8 mouse cellular contexts compared by ENCODE assay signal in the genomic region with DNA sequence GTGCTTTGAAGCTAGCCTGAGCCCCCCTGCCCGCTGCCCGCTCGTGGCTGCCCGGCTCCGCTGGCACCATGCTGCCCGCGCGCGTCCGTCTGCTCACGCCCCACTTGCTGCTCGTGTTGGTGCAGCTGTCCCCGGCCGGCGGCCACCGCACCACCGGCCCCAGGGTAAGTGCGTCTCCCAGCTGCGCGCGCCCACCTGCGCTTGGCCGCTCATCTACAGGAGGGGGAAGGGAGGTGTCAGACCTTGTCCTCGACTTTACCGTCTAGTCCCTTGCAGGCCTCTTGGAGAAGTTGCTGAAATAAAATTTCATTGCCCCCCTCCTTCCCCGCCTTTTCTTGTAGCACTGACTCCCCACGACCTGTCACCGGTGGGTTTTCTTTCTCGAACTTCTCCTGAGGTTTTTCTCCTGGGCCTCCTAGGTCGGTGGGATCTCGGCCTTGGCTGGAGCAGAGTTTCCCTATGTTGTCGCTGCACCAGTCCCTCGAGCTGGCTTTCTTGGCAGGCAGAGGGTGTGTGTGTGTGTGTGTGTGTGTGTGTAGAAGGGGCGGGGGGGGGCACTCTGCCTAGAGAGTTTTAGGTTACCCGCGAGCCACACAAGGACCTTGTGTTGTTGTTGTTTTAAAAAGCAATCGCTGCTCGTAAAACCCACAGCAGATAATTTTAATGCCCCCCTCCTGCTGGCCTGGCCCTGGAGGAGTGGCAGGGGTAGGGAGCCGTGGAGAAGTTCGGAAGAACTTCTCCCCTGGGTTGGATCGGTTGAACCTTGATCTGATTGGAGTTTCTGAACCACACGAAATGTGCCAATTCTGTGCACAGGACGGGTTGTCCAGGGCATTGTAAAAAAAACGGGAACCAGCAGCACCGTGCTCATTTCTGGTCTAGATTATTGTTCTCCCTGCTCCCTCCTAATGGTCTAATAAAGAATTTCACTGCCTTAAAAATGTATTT. TPM values are rescaled to one million over a fixed set of nuclear protein-coding genes. Genes with fewer than 3 reads are reported as not detected.
DNase-seq lines count a peak whose midpoint lies in the region; ATAC-seq and TF ChIP-seq lines count a peak whose summit lies in the region.

No protein-coding gene starts in this region.

- ATAC-seq in kidney, embryonic 15.5 days (replicated peaks; ENCODE audit: low FRiP score) = peak; percentile 74
- peak; percentile 71 for ATAC-seq in midbrain, postnatal 0 days (ENCODE audit: low FRiP score)

- H3K36me3 ChIP-seq in forebrain, embryonic 10.5 days (replicated peaks) = no peaks in the 10 kb centered on the region
- no peaks in the 10 kb centered on the region for H3K36me3 ChIP-seq in kidney, embryonic 15.5 days
- H3K36me3 ChIP-seq in midbrain, postnatal 0 days (ENCODE audit: insufficient read depth, low read length) = no peaks in the 10 kb centered on the region

- TF ChIP-seq CTCF in midbrain, postnatal 0 days (IDR thresholded peaks at IDR 0.05) = peak; percentile 40

- peak overlapping the region; percentile 84 for H3K27ac ChIP-seq in forebrain, embryonic 10.5 days
- no peak overlapping the region for H3K27ac ChIP-seq in kidney, embryonic 15.5 days
- peak overlapping the region; percentile 43; the same call in 1 of the 2 replicates for H3K27ac ChIP-seq in midbrain, postnatal 0 days (ENCODE audit: low read depth, low read length)

- peak overlapping the region; percentile 96 for H3K4me2 ChIP-seq in kidney, embryonic 15.5 days
- peak overlapping the region; percentile 95 for H3K4me2 ChIP-seq in midbrain, postnatal 0 days (ENCODE audit: low read depth, low read length, poor library complexity, severe bottlenecking)

- H3K9me3 ChIP-seq in forebrain, embryonic 10.5 days = no peaks in the 10 kb centered on the region
- no peaks in the 10 kb centered on the region for H3K9me3 ChIP-seq in kidney, embryonic 15.5 days (replicated peaks)
- no peaks in the 10 kb centered on the region for H3K9me3 ChIP-seq in midbrain, postnatal 0 days (ENCODE audit: low read length)

- 4% methylated on average over 45 of the region's 45 CpGs for WGBS in forebrain, embryonic 10.5 days
- 1% methylated on average over 45 of the region's 45 CpGs for WGBS in kidney, embryonic 15.5 days
- WGBS in midbrain, postnatal 0 days = 3% methylated on average over 43 of the region's 45 CpGs

- peak; percentile 23 for DNase-seq in embryo, embryonic 10 days (ENCODE audit: low spot score)
- no peak for DNase-seq in embryo, embryonic 9.5 days (ENCODE audit: extremely low spot score)
- peak; percentile 50 for DNase-seq in ovary, adult 18-20 months (ENCODE audit: low spot score)
- DNase-seq in ovary, postnatal 14 days (ENCODE audit: low spot score) = no peak
- no peak for DNase-seq in forebrain, embryonic 10.5 days (ENCODE audit: extremely low spot score, low spot score)
- DNase-seq in midbrain, postnatal 0 days (ENCODE audit: low spot score) = peak; percentile 34
- no peak for DNase-seq in spleen, postnatal 4 days (ENCODE audit: low spot score in 2 of 2)

- peaks cover 43% of the 10 kb centered on the region for H3K4me1 ChIP-seq in forebrain, embryonic 10.5 days
- peaks cover 25% of the 10 kb centered on the region for H3K4me1 ChIP-seq in kidney, embryonic 15.5 days
- no peaks in the 10 kb centered on the region; the same call in 1 of the 2 replicates for H3K4me1 ChIP-seq in midbrain, postnatal 0 days (ENCODE audit: insufficient read depth, low read length)

- H3K27me3 ChIP-seq in forebrain, embryonic 10.5 days (ENCODE audit: poor library complexity, severe bottlenecking) = peaks cover 50% of the 10 kb centered on the region
- H3K27me3 ChIP-seq in kidney, embryonic 15.5 days = peaks cover 84% of the 10 kb centered on the region
- no peaks in the 10 kb centered on the region for H3K27me3 ChIP-seq in midbrain, postnatal 0 days (ENCODE audit: insufficient read depth, low read length)

- peak overlapping the region; percentile 82 for H3K4me3 ChIP-seq in forebrain, embryonic 10.5 days
- peak overlapping the region; percentile 56 for H3K4me3 ChIP-seq in kidney, embryonic 15.5 days (replicated peaks)
- peak overlapping the region; percentile 75 for H3K4me3 ChIP-seq in midbrain, postnatal 0 days (ENCODE audit: low read depth, low read length)

- H3K9ac ChIP-seq in kidney, embryonic 15.5 days = 0 out of 2 replicates have a peak overlapping the region, but pooled peaks have one; percentile 24
- peak overlapping the region; percentile 68 for H3K9ac ChIP-seq in midbrain, postnatal 0 days (replicated peaks; ENCODE audit: low read length, poor library complexity, severe bottlenecking)

RNA-seq across cellular contexts. Expression of a gene that starts 0.7 kb away (rescaled TPM):
- polyA plus RNA-seq in forebrain, embryonic 10.5 days (2016; fragmentation: Nextera tagmentation; extraction: Ambion mirVana) = 14.9 and 15.9 TPM in 2 replicates
- 1.7 and 2.3 TPM in 2 replicates for polyA plus RNA-seq in kidney, embryonic 15.5 days (2015; fragmentation: Nextera tagmentation; extraction: Ambion mirVana)
- total RNA-seq in midbrain, postnatal 0 days (2014; rRNA removed) = 28.7 and 32.0 TPM in 2 replicates
- 24.5 and 26.6 TPM in 2 replicates for polyA plus RNA-seq in midbrain, postnatal 0 days (2015; fragmentation: Nextera tagmentation; extraction: Ambion mirVana)

RNA-seq across cellular contexts. Expression of a gene that starts 58.8 kb away (rescaled TPM):
- polyA plus RNA-seq in forebrain, embryonic 10.5 days (2016; fragmentation: Nextera tagmentation; extraction: Ambion mirVana) = 0.60 and 0.79 TPM in 2 replicates
- polyA plus RNA-seq in kidney, embryonic 15.5 days (2015; fragmentation: Nextera tagmentation; extraction: Ambion mirVana) = 0.82 and 0.96 TPM in 2 replicates
- total RNA-seq in midbrain, postnatal 0 days (2014; rRNA removed) = not detected in 2 replicates
- polyA plus RNA-seq in midbrain, postnatal 0 days (2015; fragmentation: Nextera tagmentation; extraction: Ambion mirVana) = 0.12 TPM in 1 of 2 replicates, not detected in the other

Comparison
In these comparisons a context has a peak if more than half of its experiments do, and no peak if none do; other contexts are left out.
1. DNase-seq: peak in embryo, embryonic 10 days (single experiment), ovary, adult 18-20 months (single experiment) and midbrain, postnatal 0 days (single experiment); none in embryo, embryonic 9.5 days (single experiment), ovary, postnatal 14 days (single experiment), forebrain, embryonic 10.5 days (single experiment) and spleen, postnatal 4 days (0 of 2).
2. Peak in every context shown above with its lines, with median percentiles within 50 percentile points of each other: H3K4me3 ChIP-seq.